Mouse (Mus musculus): ENCODE measurements around the gene Slc25a30. TPM values are rescaled to one million over a fixed set of nuclear protein-coding genes. Genes with fewer than 3 reads are reported as not detected.

Slc25a30 gene
- polyA plus RNA-seq, 1 experiment from 2014 or later, result 36.9 TPM

DNA sequence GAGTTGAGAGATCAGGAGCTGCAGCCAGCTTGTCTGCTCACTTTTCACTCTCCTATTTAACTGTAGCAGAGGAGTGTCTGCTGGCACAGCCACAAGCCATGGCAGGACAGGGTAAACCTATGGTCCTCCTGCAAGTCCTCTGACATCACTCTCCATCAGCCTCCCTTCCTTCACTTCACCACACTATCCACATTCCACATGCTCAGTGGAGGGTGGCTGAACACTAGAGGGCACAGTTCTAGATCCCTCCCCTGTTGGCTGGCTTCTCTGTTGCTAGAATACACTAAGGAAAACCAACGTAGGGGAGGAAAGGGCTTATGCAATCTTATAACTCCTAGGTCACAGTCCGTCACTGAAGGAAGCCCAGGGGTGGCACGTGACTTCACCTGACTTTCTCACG, 59.8 kb downstream of the Slc25a30 start:
- POLR2A ChIA-PET, result no interaction called here
- ATAC-seq (peak; percentile 98), DNase-seq (ENCODE audit: low read depth, low spot score) (peak; percentile 48)
- CTCF ChIA-PET, result interaction anchor here (0.9 to 2.1 kb wide), 3 partner anchors 8 to 11 kb away, joined by 3 to 9 read pairs (median 3); no protein-coding TSS in a partner anchor
- TF ChIP-seq CTCF (IDR thresholded peaks at IDR 0.05), result peak; percentile 78
- in situ Hi-C loops (cut with MboI; ENCODE audit: low pct_unique_long_range_greater_than_20kb), result loop anchor here (10.0 kb wide), 1 partner anchor 532 kb away; no protein-coding TSS in a partner anchor
- no peaks in the 10 kb centered on the region for H3K27me3 ChIP-seq

DNA sequence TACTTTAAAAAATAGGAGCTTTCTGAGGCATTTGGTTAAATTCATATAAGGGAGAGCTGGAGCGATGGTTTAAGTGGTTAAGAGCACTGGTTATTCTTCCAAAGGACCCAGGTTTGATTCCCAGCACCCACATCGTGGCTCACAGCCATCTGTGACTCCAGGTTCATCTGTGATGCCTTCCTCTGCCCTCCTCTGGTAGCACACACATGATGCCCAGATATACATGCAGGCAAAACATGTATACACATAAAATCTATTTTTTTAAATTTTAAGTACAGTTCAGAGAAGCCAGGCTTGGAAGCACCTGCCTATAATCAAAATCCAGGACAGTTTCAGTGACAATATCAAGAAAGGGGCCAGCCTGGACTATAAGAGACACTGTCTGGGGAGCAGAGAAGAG, 64.0 kb downstream of the Slc25a30 start:
- in situ Hi-C loops (cut with MboI; ENCODE audit: low pct_unique_long_range_greater_than_20kb), result loop anchor here (10.0 kb wide), 1 partner anchor 528 kb away; no protein-coding TSS in a partner anchor
- H3K27me3 ChIP-seq, result no peaks in the 10 kb centered on the region
- CTCF ChIA-PET, result interaction anchor here (1.2 kb wide), 1 partner anchor 23 kb away, joined by 3 read pairs; no protein-coding TSS in a partner anchor
- POLR2A ChIA-PET, result no interaction called here
- TF ChIP-seq CTCF (IDR thresholded peaks at IDR 0.05), result no peak
- no peak for DNase-seq (ENCODE audit: low read depth, low spot score)
- ATAC-seq, result no peak

DNA sequence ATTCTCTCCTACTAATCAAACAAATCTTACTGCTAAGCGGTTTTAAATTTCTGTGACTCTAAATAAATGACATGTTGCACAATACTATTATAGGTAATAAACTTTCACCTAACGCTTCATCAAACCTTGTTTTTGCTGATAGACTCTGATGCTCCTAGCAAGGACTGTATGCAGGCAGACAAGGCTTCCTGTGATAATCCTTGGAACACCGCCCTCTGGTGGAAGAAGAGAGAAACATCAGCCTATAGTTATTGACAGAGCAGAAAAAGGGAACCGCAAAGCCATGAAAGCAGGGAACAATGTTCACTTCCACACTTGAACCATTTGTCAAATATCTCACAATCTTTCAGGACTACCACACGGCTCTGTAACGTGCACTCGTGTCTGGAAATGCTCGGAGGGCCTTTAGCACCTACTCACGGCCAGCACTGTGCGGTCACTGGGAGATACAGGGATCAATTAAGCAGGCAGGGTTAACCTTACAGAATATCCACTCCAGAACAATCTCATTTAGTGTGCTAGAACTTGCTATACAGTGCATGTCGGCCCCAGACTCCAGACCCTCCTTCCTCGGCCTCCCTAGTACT, 64.8 kb downstream of the Slc25a30 start:
- in situ Hi-C loops (cut with MboI; ENCODE audit: low pct_unique_long_range_greater_than_20kb), result loop anchor here (10.0 kb wide), 1 partner anchor 527 kb away; no protein-coding TSS in a partner anchor
- ATAC-seq, result no peak
- peak; percentile 10 for DNase-seq (ENCODE audit: low read depth, low spot score)
- ChIA-PET CTCF (interaction anchor here (0.9 to 1.2 kb wide), 2 partner anchors 23 to 37 kb away, joined by 3 read pairs; no protein-coding TSS in a partner anchor), POLR2A (no interaction called here)
- TF ChIP-seq CTCF (IDR thresholded peaks at IDR 0.05), result peak; percentile 75
- H3K27me3 ChIP-seq, result no peaks in the 10 kb centered on the region

DNA sequence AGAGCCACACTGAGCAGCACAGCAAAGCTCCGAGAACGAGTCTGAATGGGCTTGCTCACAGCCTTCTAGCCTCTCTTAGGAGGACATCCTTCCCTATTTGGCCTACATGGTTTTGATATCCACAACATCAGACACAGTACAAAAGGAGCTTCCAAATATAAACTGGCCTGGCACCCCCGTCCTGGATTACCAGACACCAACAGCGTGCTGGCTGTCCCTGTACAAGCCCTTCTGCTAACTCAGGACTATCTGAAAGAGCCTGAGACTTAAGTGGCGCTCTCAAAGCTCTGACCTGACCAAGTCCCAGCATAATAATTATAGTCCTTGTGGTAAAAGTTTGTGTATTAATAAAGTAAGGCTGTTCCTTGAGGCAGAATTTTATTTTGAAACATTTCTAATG, 66.7 kb downstream of the Slc25a30 start:
- DNase-seq (ENCODE audit: low read depth, low spot score) (no peak), ATAC-seq (no peak)
- CTCF ChIA-PET, result interaction anchor here (1.5 to 1.8 kb wide), 2 partner anchors 105 to 393 kb away, joined by 3 to 4 read pairs; no protein-coding TSS in a partner anchor
- H3K27me3 ChIP-seq, result no peaks in the 10 kb centered on the region
- no peak for TF ChIP-seq CTCF (IDR thresholded peaks at IDR 0.05)
- in situ Hi-C loops (cut with MboI; ENCODE audit: low pct_unique_long_range_greater_than_20kb), result loop anchor here (10.0 kb wide), 1 partner anchor 525 kb away; no protein-coding TSS in a partner anchor
- POLR2A ChIA-PET, result interaction anchor here (0.7 kb wide), 1 partner anchor 8 kb away, joined by 3 read pairs; no protein-coding TSS in a partner anchor

DNA sequence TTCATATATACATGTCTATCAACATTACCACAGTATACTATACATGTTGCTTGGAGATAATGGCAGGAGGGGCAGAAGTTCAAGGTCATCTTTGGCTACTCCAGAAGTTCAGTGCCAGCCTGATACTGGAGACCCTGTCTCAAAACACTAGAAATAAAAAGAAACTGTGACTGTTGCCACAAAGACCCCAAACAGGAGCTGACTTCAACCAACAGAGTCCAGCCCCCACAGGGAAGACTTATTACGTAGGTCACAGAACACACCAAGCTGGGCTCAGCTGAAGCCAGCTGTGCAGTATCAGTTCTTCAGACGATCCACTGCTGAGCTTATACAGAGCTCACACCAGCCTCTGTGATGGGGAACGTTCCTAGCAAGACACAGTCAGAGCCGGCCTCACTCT, 70.4 kb downstream of the Slc25a30 start:
- in situ Hi-C loops (cut with MboI; ENCODE audit: low pct_unique_long_range_greater_than_20kb), result loop anchor here (5.0 kb wide), 1 partner anchor 74 kb away; the partner anchor contains the start of gene Erich6b
- no peaks in the 10 kb centered on the region for H3K27me3 ChIP-seq
- CTCF ChIA-PET, result interaction anchor here (0.8 to 2.2 kb wide), 3 partner anchors 10 to 52 kb away, joined by 3 to 6 read pairs (median 3); no protein-coding TSS in a partner anchor
- no peak for TF ChIP-seq CTCF (IDR thresholded peaks at IDR 0.05)
- DNase-seq (ENCODE audit: low read depth, low spot score), result no peak
- no peak for ATAC-seq
- POLR2A ChIA-PET, result no interaction called here

DNA sequence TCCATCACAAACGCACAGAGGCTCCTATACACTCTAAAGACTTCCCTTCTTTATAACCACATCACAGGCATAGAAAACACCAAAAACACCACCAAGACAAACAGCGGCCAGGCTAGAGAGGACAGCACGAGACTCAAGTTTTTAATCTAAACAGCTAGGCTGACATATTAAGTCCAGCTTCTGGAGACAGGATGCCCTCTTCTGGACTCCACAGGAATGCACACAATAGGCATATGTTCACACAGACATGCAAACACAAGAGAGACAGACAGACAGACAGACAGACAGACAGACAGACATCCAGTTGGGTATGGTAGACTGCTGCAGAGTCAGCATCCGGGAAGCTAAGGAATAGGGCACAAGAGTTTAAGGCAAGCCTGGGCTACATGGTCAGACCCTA, 73.2 kb downstream of the Slc25a30 start:
- DNase-seq (ENCODE audit: low read depth, low spot score), result no peak
- ChIA-PET CTCF (interaction anchor here (0.5 to 1.0 kb wide), 4 partner anchors 11 to 57 kb away, joined by 3 read pairs; no protein-coding TSS in a partner anchor), POLR2A (no interaction called here)

DNA sequence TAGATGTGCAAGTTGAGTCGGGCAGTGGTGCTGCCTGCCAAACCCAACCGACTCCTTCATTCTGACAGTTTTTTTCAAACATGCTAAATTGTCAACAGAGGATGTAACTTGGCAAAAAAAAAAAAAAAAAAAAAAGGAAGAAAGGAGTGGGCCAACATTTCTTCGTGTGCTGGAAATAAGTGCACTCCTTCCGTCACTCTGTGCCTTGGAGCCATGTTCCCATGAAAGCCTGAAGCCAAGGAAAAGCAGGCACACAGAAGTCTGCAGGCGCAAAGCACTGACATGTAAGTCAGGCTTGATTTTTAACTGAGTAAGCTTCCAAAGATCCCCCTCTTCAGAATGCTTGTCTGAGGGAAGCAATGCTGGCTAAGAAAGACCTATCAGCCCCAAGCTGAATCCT, 74.2 kb downstream of the Slc25a30 start:
- in situ Hi-C loops (cut with MboI; ENCODE audit: low pct_unique_long_range_greater_than_20kb), result no loop called here
- DNase-seq (ENCODE audit: low read depth, low spot score), result no peak
- ChIA-PET POLR2A (no interaction called here), CTCF (no interaction called here)
- no peaks in the 10 kb centered on the region for H3K27me3 ChIP-seq
- no peak for TF ChIP-seq CTCF (IDR thresholded peaks at IDR 0.05)
- ATAC-seq, result no peak

More for the DNA sequence above, 73.2 kb downstream of the Slc25a30 start:
- peak; percentile 56 for TF ChIP-seq CTCF (IDR thresholded peaks at IDR 0.05)
- no peak for ATAC-seq
- in situ Hi-C loops (cut with MboI; ENCODE audit: low pct_unique_long_range_greater_than_20kb), result no loop called here
- H3K27me3 ChIP-seq, result no peaks in the 10 kb centered on the region

DNA sequence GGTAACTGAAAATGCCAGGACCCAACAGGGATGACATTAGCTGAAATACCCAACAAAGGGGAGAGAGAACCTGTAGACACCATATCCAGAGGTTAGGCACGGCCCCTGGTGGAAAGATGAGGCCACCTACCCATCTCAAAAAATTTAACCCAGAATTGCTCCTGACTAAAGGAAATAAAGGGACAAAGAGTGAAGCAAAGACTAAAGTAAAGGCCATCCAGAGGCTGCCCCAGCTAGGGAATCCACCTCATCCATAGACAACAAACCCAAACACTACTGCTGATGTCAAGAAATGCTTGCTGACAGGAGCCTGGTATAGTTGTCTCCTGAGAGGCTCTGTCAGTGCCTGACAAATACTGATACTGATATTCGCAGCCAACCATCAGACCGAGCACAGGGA, 75.1 kb downstream of the Slc25a30 start:
- in situ Hi-C loops (cut with MboI; ENCODE audit: low pct_unique_long_range_greater_than_20kb), result no loop called here
- POLR2A ChIA-PET, result no interaction called here
- no peak for ATAC-seq
- no peaks in the 10 kb centered on the region for H3K27me3 ChIP-seq
- CTCF ChIA-PET, result no interaction called here
- DNase-seq (ENCODE audit: low read depth, low spot score), result no peak
- TF ChIP-seq CTCF (IDR thresholded peaks at IDR 0.05), result no peak

Other genes starting within 250 kb of the Slc25a30 start
- gene Spert, start 193.9 kb downstream of the Slc25a30 start, polyA plus RNA-seq (2021), result not detected
- not detected for gene Erich6b, start 144.8 kb downstream of the Slc25a30 start, polyA plus RNA-seq (2021)
- gene Cog3, start 32.5 kb downstream of the Slc25a30 start, polyA plus RNA-seq (2021), result 25.8 TPM
- gene Tpt1, start 58.1 kb upstream of the Slc25a30 start, polyA plus RNA-seq (2021), result 2,058 TPM
- gene Kctd4, start 168.0 kb upstream of the Slc25a30 start, polyA plus RNA-seq (2021), result not detected
- gene Gtf2f2, start 223.8 kb upstream of the Slc25a30 start, polyA plus RNA-seq (2021), result 31.2 TPM

Data from Patski (cell line).